Mouse (Mus musculus): ENCODE measurements around the gene Hunk.

GRCm38 (mm10) chr16:90405195-90405594 is 19.4 kb downstream of the Hunk start:
- no peak for TF ChIP-seq POLR2A (IDR thresholded peaks at IDR 0.05; ENCODE audit: extremely low read depth, insufficient read depth, low read length)
- no peak for TF ChIP-seq CTCF (IDR thresholded peaks at IDR 0.05; ENCODE audit: low read depth, low read length)

All from liver, adult 2 months (tissue).